Mouse (Mus musculus) cerebellum, postnatal 36 days (tissue): Measurements from ENCODE around the gene Lurap1.

Experiments used
- DNase-seq, 2 experiments: peaks; one replicate each; pipeline ENCODE4 v3.0.0; 2021 to 2022; ENCODE audit warnings: mixed read lengths in 2 of 2

Lurap1 gene

DNA sequence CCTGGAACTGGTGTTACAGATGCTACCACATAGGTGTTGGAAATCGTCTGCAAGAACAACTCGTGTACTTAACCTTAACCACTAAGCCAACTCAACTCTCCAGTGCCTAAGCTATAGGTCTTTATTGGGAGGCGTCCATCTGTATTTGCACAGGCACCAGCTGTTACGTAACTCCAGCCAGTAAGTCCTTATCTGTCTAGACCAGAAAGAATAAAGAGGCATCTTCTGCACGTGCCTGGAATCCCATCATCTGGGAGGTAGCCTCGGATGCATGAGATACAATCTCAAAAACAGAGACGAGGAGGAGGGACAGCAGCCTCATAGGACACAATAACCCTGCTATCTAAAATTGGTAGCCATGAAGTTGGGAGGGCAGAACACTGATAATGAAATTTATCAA, 50.2 kb downstream of the Lurap1 start:
- no peak for DNase-seq

- DNase-seq, result no peak
Measured at GRCm38 (mm10) chr4:116097211-116097610, 53.9 kb downstream of the Lurap1 start.

GRCm38 (mm10) chr4:116096291-116096690, 54.8 kb downstream of the Lurap1 start:
- peak in 1 of 2 experiments; percentile 5 for DNase-seq

DNA sequence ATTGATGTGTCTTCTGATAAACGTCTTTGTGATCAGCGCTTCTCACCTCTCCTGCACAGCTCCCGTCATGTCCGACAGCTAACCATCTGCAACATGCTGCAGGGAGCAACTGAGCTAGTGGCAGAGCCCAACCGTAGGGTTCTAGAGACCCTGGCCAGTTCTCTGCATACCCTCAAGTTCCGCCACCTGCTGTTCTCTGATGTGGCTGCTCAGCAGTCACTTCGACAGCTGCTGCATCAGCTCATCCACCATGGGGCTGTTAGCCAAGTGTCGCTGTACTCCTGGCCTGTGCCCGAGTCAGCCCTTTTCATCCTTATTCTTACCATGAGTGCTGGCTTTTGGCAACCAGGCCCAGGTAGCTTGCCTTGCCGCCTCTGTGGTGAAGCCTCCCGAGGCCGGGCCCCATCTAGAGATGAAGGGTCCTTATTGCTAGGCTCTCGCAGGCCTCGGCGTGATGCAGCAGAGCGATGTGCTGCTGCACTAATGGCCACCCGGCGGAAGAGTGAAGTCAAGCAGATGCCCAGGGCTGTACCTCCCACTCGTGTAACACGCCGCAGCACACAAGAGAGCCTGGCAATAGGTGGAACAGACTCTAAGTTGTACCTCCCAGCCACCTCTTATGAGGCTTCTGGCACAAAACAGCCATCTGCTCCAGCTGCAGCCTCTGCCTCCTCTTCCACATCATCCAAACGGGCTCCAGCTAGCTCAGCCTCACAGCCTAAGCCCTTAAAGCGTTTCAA, 62.5 kb downstream of the Lurap1 start:
- DNase-seq, result no peak
